Mouse (Mus musculus) adipose tissue, adult 10 weeks (tissue): Measurements from ENCODE around the gene Trmt1l. TPM values are rescaled to one million over a fixed set of nuclear protein-coding genes. Genes with fewer than 3 reads are reported as not detected.

Experiments
- polyA plus RNA-seq: library from polyadenylated mRNA; stranded (reverse); fragments of 350-450 nt; fragmentation: Illumina TruSeq; extraction: RNeasy Lipid Tissue Mini Kit (QIAGEN cat#74804); gene quantifications from one replicate; pipeline ENCODE4 v1.2.3, GENCODE M21; 2014; ENCODE audit warnings: low read depth, low replicate concordance

Gene Trmt1l
- polyA plus RNA-seq: 21.6 TPM

GRCm38 (mm10) chr1:151428263-151429221, at the start of gene Trmt1l, which contains the start of gene Swt1:
Gene Trmt1l (plus strand): TSS chr1:151428542.
Gene Swt1 (minus strand): TSS chr1:151428455.

GRCm38 (mm10) chr1:151500531-151501361, 72.4 kb downstream of the Trmt1l start, which contains the start of gene Rnf2:
Gene Rnf2 (minus strand): TSS chr1:151500955.

Other genes with a start within 250 kb of the Trmt1l start
- 1.1 TPM for gene Gm47985, start 246.0 kb upstream of the Trmt1l start, polyA plus RNA-seq
- 0.98 TPM for gene Gm8947, start 236.2 kb upstream of the Trmt1l start, polyA plus RNA-seq
- gene Gm47995, start 230.1 kb upstream of the Trmt1l start, polyA plus RNA-seq: 0.55 TPM
- gene 3110040M04Rik, start 224.4 kb upstream of the Trmt1l start, polyA plus RNA-seq: not detected
- gene Gm47996, start 218.4 kb upstream of the Trmt1l start, polyA plus RNA-seq: not detected
- 350 TPM for gene Ivns1abp, start 84.1 kb upstream of the Trmt1l start, polyA plus RNA-seq
- 12.6 TPM for gene Swt1, start 87 bp upstream of the Trmt1l start, polyA plus RNA-seq
- gene Rnf2, start 72.4 kb downstream of the Trmt1l start, polyA plus RNA-seq: 38.0 TPM
- 18.9 TPM for gene Fam129a, start 142.6 kb downstream of the Trmt1l start, polyA plus RNA-seq